ENCODE assay signal across 9 mouse cellular contexts in genomic region chr2:170442535-170442934, GRCm38 (mm10). TPM values are rescaled to one million over a fixed set of nuclear protein-coding genes. Genes with fewer than 3 reads are reported as not detected.
DNase-seq lines count a peak whose midpoint lies in the region; ATAC-seq and TF ChIP-seq lines count a peak whose summit lies in the region.
"Had no signal": no experiment of that assay in that cellular context is flagged by ENCODE, and none has a peak within 500 bp of the region (broad histone marks: within the 10 kb centered on the region; RNA-seq: fewer than 3 reads in every experiment).

No protein-coding gene starts in this region.

- TF ChIP-seq CTCF in cortical plate, adult 2 months (IDR thresholded peaks at IDR 0.05; ENCODE audit: extremely low read depth, insufficient read depth, low read length), result 0 out of 2 replicates have a peak, but pooled peaks have one; percentile 13

- no peaks in the 10 kb centered on the region for H3K9me3 ChIP-seq in heart, embryonic 11.5 days (replicated peaks; ENCODE audit: control insufficient read depth, low read length)
- no peaks in the 10 kb centered on the region for H3K9me3 ChIP-seq in neural tube, embryonic 15.5 days (replicated peaks)

- no peaks in the 10 kb centered on the region for H3K4me1 ChIP-seq in heart, embryonic 11.5 days (ENCODE audit: control insufficient read depth, insufficient read depth, low read length)
- no peaks in the 10 kb centered on the region for H3K4me1 ChIP-seq in cortical plate, adult 2 months (ENCODE audit: control insufficient read depth, insufficient read depth, low read length)
- H3K4me1 ChIP-seq in neural tube, embryonic 15.5 days, result peaks cover 5% of the 10 kb centered on the region; the same call in 1 of the 2 replicates

- H3K27me3 ChIP-seq in heart, embryonic 11.5 days (ENCODE audit: control insufficient read depth, insufficient read depth, low read length), result peaks cover 32% of the 10 kb centered on the region
- H3K27me3 ChIP-seq in neural tube, embryonic 15.5 days (replicated peaks), result no peaks in the 10 kb centered on the region

- no peak overlapping the region for H3K4me2 ChIP-seq in heart, embryonic 11.5 days
- no peak overlapping the region for H3K4me2 ChIP-seq in neural tube, embryonic 15.5 days

- no peak overlapping the region for H3K27ac ChIP-seq in heart, embryonic 11.5 days (ENCODE audit: low read depth, low read length)
- no peak overlapping the region for H3K27ac ChIP-seq in cortical plate, adult 2 months (ENCODE audit: insufficient read depth, low read length)
- no peak overlapping the region for H3K27ac ChIP-seq in neural tube, embryonic 15.5 days (replicated peaks)

- no peak for TF ChIP-seq POLR2A in cortical plate, adult 2 months (IDR thresholded peaks at IDR 0.05; ENCODE audit: extremely low read depth, insufficient read depth, low read length)

- no peak for ATAC-seq in heart, embryonic 11.5 days (replicated peaks; ENCODE audit: insufficient number of reproducible peaks, low FRiP score, low TSS enrichment)
- no peak for ATAC-seq in neural tube, embryonic 15.5 days (ENCODE audit: low FRiP score)

- no peaks in the 10 kb centered on the region for H3K36me3 ChIP-seq in heart, embryonic 11.5 days (ENCODE audit: control insufficient read depth, insufficient read depth, low read length)
- no peaks in the 10 kb centered on the region for H3K36me3 ChIP-seq in neural tube, embryonic 15.5 days

- peak; percentile 25 for DNase-seq in heart, postnatal 4 days
- DNase-seq in thymus, postnatal 14 days, result peak; percentile 24
- DNase-seq in thymus, adult 18-20 months, result no peak
- peak; percentile 46 for DNase-seq in retina, postnatal 1 day
- no peak for DNase-seq in urinary bladder, adult 18-20 months (ENCODE audit: low spot score in 2 of 2)

- 78% methylated on average over 3 of the region's 3 CpGs for WGBS in heart, embryonic 11.5 days (ENCODE audit: insufficient replicate concordance)
- 68% methylated on average over 3 of the region's 3 CpGs for WGBS in neural tube, embryonic 15.5 days

- no peak overlapping the region for H3K4me3 ChIP-seq in heart, embryonic 11.5 days (ENCODE audit: low read depth, low read length)
- no peak overlapping the region for H3K4me3 ChIP-seq in cortical plate, adult 2 months (ENCODE audit: insufficient read depth, low read length)
- H3K4me3 ChIP-seq in neural tube, embryonic 15.5 days (replicated peaks), result no peak overlapping the region

- no peak overlapping the region for H3K9ac ChIP-seq in heart, embryonic 11.5 days (ENCODE audit: low read depth, low read length)
- no peak overlapping the region for H3K9ac ChIP-seq in neural tube, embryonic 15.5 days (replicated peaks)

RNA-seq across cellular contexts. Expression of gene Bcas1, which starts 14.9 kb away (rescaled TPM):
- under 1 TPM; 0.24 to 0.97 TPM for total RNA-seq in heart, postnatal 4 days (2021)
- 0.97 and 1.1 TPM in 2 replicates for polyA plus RNA-seq in heart, embryonic 11.5 days (2014; fragmentation: Nextera tagmentation; extraction: Ambion mirVana)
- 141 and 164 TPM in 2 replicates for polyA plus RNA-seq in cortical plate, adult 2 months (2012; rRNA removed)
- 9.2 and 10.6 TPM in 2 replicates for polyA plus RNA-seq in neural tube, embryonic 15.5 days (2015; fragmentation: Nextera tagmentation; extraction: Ambion mirVana)

RNA-seq across cellular contexts. Expression of gene Pfdn4, which starts 53.7 kb away (rescaled TPM):
- total RNA-seq in heart, postnatal 4 days (2021), result 10 to 100 TPM; 15.4 to 17.2 TPM
- polyA plus RNA-seq in heart, embryonic 11.5 days (2014; fragmentation: Nextera tagmentation; extraction: Ambion mirVana), result 54.3 and 61.3 TPM in 2 replicates
- 29.4 and 33.2 TPM in 2 replicates for polyA plus RNA-seq in cortical plate, adult 2 months (2012; rRNA removed)
- 125 and 142 TPM in 2 replicates for polyA plus RNA-seq in neural tube, embryonic 15.5 days (2015; fragmentation: Nextera tagmentation; extraction: Ambion mirVana)

RNA-seq across cellular contexts. Expression of gene Cyp24a1, which starts 54.4 kb away (rescaled TPM):
- not detected for total RNA-seq in heart, postnatal 4 days (2021)
- polyA plus RNA-seq in heart, embryonic 11.5 days (2014; fragmentation: Nextera tagmentation; extraction: Ambion mirVana), result not detected in 2 replicates
- 0.08 and 0.15 TPM in 2 replicates for polyA plus RNA-seq in cortical plate, adult 2 months (2012; rRNA removed)
- 0.12 TPM in 1 of 2 replicates, not detected in the other for polyA plus RNA-seq in neural tube, embryonic 15.5 days (2015; fragmentation: Nextera tagmentation; extraction: Ambion mirVana)
- polyA plus RNA-seq: intestine, embryonic 14.5 days had no signal

Comparison
In these comparisons a context has a peak if more than half of its experiments do, and no peak if none do; other contexts are left out.
1. DNase-seq: peak in heart, postnatal 4 days (single experiment), thymus, postnatal 14 days (single experiment) and retina, postnatal 1 day (single experiment); none in thymus, adult 18-20 months (0 of 2) and urinary bladder, adult 18-20 months (0 of 2).
2. RNA of gene Bcas1, which starts 14.9 kb away (polyA plus RNA-seq): 141 to 164 TPM in cortical plate, adult 2 months; 9.2 to 10.6 TPM in neural tube, embryonic 15.5 days and 0.97 to 1.1 TPM in heart, embryonic 11.5 days; every median in the first group is over 10 times any median in the second.